Mouse (Mus musculus) heart, postnatal 10 days (tissue): Measurements from ENCODE around the gene Oit3. TPM values are rescaled to one million over a fixed set of nuclear protein-coding genes. Genes with fewer than 3 reads are reported as not detected.

Experiments
- total RNA-seq, 2 experiments: library from RNA; stranded (reverse); gene quantifications; 2 replicates each; pipeline ENCODE4 v1.2.3; 2021

The Oit3 gene
- total RNA-seq, 2 experiments from 2014 or later, result 0.17 to 0.31 TPM

Other genes with a start within 250 kb of the Oit3 start
- 10 to 100 TPM; 35.0 to 39.9 TPM for gene Sept10, start 219.9 kb downstream of the Oit3 start, total RNA-seq
- gene Sowahc, start 219.8 kb downstream of the Oit3 start, total RNA-seq, result 1 to 10 TPM; 1.7 to 3.0 TPM
- 10 to 100 TPM; 22.7 to 24.6 TPM for gene P4ha1, start 118.5 kb downstream of the Oit3 start, total RNA-seq
- gene Gm10273, start 46.1 kb downstream of the Oit3 start, total RNA-seq, result 100 to 1,000 TPM; 125 to 130 TPM
- gene Pla2g12b, start 38.1 kb downstream of the Oit3 start, total RNA-seq, result not detected
- gene Gm10322, start 174.3 kb upstream of the Oit3 start, total RNA-seq, result not detected
- gene Mcu, start 174.9 kb upstream of the Oit3 start, total RNA-seq, result 10 to 100 TPM; 23.9 to 24.3 TPM